Mouse (Mus musculus) neural tube, embryonic 12.5 days (tissue): ENCODE results near the gene Tmem52b. TPM values are rescaled to one million over a fixed set of nuclear protein-coding genes. Genes with fewer than 3 reads are reported as not detected.

Experiments
- ATAC-seq: fragments of 200-750 bp; cut with Nextera tagmentation; 2 replicates; pipeline ENCODE4 v1.8.0; 2017; ENCODE audit warnings: low read depth, mild to moderate bottlenecking, moderate TSS enrichment, moderate library complexity; ENCODE audit not compliant: low FRiP score
- H3K27ac ChIP-seq: fragments of 300-500 bp; sonication (generic); 2 replicates; pipeline ENCODE4 v1.5.1; 2016
- H3K27me3 ChIP-seq: fragments of 300-500 bp; sonication (generic); replicated peaks from 2 replicates; pipeline ENCODE4 v1.6.1; 2016; ENCODE audit warnings: mild to moderate bottlenecking
- H3K36me3 ChIP-seq: fragments of 300-500 bp; sonication (generic); 2 replicates; pipeline ENCODE4 v1.6.1; 2016; ENCODE audit warnings: mild to moderate bottlenecking
- H3K4me1 ChIP-seq: fragments of 300-500 bp; sonication (generic); 2 replicates; pipeline ENCODE4 v1.6.1; 2016
- H3K4me2 ChIP-seq: fragments of 300-500 bp; sonication (generic); replicated peaks from 2 replicates; pipeline ENCODE4 v1.6.1; 2016; ENCODE audit warnings: mild to moderate bottlenecking
- H3K4me3 ChIP-seq: fragments of 300-500 bp; sonication (generic); 2 replicates; pipeline ENCODE4 v1.5.1; 2016
- H3K9ac ChIP-seq: fragments of 300-500 bp; sonication (generic); 2 replicates; pipeline ENCODE4 v1.6.1; 2016; ENCODE audit warnings: mild to moderate bottlenecking
- H3K9me3 ChIP-seq: fragments of 300-500 bp; sonication (generic); 2 replicates; pipeline ENCODE4 v1.6.1; 2016; ENCODE audit warnings: mild to moderate bottlenecking
- WGBS: fragments of 180-500 bp; shearing (Covaris S2); methylation state at CpG from one replicate; pipeline ENCODE4 v1.1.7; 2016; 5-methylcytosine and 5-hydroxymethylcytosine counted together
- polyA plus RNA-seq: library from polyadenylated mRNA; unstranded; fragments of >200 nt; fragmentation: Nextera tagmentation; extraction: Ambion mirVana; gene quantifications from 2 replicates; pipeline ENCODE4 v1.2.1, GENCODE M21; 2016

Gene Tmem52b
- polyA plus RNA-seq, 1 experiment from 2014 or later: not detected

DNA sequence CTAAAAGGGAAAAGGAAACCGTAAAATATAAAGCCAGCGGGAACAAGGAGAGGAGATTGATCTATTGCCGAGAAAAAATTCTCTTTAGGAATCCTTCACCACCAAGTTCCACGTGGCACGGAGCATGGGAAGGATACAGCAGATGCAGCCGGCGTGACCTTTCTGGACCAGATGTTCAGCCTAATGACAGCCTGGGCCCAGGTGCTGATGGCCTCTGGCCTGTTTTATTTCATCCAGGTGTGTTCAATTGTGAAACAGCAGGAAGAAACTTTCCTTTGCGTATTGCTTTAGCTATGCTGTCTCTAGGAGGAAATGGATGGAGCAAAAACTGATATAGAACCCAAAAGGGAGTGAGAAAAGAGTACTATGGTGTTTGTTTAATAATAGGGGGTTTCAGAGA is 513 bp downstream of the Tmem52b start:
- H3K36me3 ChIP-seq: no peaks in the 10 kb centered on the region
- no peak overlapping the region for H3K27ac ChIP-seq
- ATAC-seq: no peak
- H3K4me2 ChIP-seq: no peak overlapping the region
- no peak overlapping the region for H3K4me3 ChIP-seq
- H3K4me1 ChIP-seq: no peaks in the 10 kb centered on the region
- no peak overlapping the region for H3K9ac ChIP-seq
- H3K27me3 ChIP-seq: no peaks in the 10 kb centered on the region
- no peaks in the 10 kb centered on the region for H3K9me3 ChIP-seq
- WGBS: 75% methylated on average over 8 of the region's 8 CpGs

DNA sequence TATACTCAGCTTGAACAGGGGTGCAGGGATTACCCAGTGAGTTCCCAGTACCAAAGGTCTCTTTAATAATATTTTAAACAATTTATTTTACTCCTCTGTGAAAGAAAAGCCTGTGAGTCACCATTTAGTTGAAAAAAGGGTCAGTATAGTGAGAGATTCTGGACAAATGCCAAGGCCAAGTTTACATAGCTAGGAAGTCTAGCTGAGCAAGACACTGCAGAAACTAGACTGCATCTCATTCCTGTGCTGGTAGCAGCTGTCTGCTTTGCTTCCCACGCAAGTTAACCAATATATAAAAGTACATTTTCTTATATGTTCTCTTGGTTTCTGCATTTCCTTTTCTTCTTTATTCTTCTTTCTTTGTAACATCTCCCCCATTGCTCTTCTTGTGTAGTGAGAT is 1.1 kb downstream of the Tmem52b start:
- Histone ChIP-seq H3K4me3 (no peak overlapping the region), H3K9ac (no peak overlapping the region), H3K4me2 (no peak overlapping the region), H3K27ac (no peak overlapping the region), H3K9me3 (no peaks in the 10 kb centered on the region), H3K27me3 (no peaks in the 10 kb centered on the region), H3K4me1 (no peaks in the 10 kb centered on the region), H3K36me3 (no peaks in the 10 kb centered on the region)
- no peak for ATAC-seq
- 87% methylated on average over 1 of the region's 1 CpGs for WGBS

DNA sequence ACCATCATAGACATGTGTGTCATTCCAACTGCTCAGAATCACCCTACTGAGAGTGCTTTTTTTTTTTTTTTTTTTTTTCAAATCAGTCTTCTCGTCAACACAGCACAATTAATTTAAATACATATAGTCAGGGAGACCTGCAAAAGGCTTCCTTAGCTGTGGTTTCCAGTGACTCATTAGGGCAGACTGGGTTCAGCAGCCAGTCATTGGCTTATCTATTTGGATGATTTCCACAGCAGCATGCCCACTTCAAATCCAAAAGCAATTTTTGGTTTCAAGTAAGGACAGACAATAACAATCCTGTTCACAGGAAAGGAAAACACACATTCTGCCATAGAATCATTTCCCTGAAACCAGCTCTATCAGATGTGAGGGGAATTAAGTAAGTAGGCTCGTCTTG is 2.0 kb downstream of the Tmem52b start:
- WGBS: 76% methylated on average over 2 of the region's 2 CpGs
- H3K9me3 ChIP-seq: no peaks in the 10 kb centered on the region
- no peak overlapping the region for H3K4me3 ChIP-seq
- no peaks in the 10 kb centered on the region for H3K27me3 ChIP-seq
- H3K36me3 ChIP-seq: no peaks in the 10 kb centered on the region
- H3K27ac ChIP-seq: no peak overlapping the region
- H3K9ac ChIP-seq: no peak overlapping the region
- H3K4me2 ChIP-seq: no peak overlapping the region
- no peaks in the 10 kb centered on the region for H3K4me1 ChIP-seq
- no peak for ATAC-seq

DNA sequence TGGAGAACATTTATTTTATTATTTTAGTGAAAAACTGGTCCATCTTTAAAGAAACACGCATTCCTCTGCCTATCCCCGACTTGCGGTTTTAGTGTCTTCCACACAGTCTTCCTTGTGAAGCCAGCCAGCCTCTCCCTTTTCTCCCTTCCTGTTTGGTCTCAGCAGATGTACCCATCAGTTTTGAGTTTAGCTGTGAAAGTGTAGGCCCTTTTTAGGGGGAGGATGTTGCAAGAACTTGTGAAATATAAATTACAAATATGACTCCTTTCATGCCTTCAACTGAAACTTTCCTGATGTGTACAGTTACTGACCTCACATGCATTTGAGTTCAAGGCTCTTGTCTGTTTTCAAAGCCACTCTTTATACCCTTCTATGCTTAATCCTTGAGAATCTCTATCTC is 2.7 kb downstream of the Tmem52b start:
- 95% methylated on average over 3 of the region's 3 CpGs for WGBS
- H3K4me1 ChIP-seq: no peaks in the 10 kb centered on the region
- H3K27ac ChIP-seq: no peak overlapping the region
- no peak overlapping the region for H3K9ac ChIP-seq
- no peak overlapping the region for H3K4me2 ChIP-seq
- no peak for ATAC-seq
- no peaks in the 10 kb centered on the region for H3K36me3 ChIP-seq
- no peaks in the 10 kb centered on the region for H3K9me3 ChIP-seq
- H3K27me3 ChIP-seq: no peaks in the 10 kb centered on the region
- no peak overlapping the region for H3K4me3 ChIP-seq

DNA sequence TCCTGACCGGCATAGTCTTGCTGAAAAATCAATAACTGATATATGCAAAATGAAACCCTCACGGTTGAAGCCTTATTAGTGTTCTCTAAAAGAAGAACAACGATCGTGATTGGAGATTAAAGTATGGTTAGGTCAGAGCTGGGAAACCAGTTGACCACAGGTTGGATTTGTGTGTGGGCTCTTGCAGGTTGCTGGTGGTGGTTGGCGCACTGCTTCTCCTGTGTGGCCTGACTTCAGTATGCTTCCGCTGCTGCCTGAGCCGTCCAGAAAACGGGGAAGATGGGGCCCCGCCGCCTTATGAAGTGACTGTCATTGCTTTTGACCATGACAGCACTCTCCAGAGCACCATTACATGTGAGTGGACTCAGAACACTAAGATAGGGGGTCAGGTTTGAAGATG is 4.0 kb downstream of the Tmem52b start:
- Histone ChIP-seq H3K9me3 (no peaks in the 10 kb centered on the region), H3K4me3 (no peak overlapping the region), H3K4me2 (no peak overlapping the region), H3K27me3 (no peaks in the 10 kb centered on the region), H3K36me3 (no peaks in the 10 kb centered on the region), H3K9ac (no peak overlapping the region), H3K4me1 (no peaks in the 10 kb centered on the region), H3K27ac (no peak overlapping the region)
- 90% methylated on average over 10 of the region's 10 CpGs for WGBS
- ATAC-seq: no peak

DNA sequence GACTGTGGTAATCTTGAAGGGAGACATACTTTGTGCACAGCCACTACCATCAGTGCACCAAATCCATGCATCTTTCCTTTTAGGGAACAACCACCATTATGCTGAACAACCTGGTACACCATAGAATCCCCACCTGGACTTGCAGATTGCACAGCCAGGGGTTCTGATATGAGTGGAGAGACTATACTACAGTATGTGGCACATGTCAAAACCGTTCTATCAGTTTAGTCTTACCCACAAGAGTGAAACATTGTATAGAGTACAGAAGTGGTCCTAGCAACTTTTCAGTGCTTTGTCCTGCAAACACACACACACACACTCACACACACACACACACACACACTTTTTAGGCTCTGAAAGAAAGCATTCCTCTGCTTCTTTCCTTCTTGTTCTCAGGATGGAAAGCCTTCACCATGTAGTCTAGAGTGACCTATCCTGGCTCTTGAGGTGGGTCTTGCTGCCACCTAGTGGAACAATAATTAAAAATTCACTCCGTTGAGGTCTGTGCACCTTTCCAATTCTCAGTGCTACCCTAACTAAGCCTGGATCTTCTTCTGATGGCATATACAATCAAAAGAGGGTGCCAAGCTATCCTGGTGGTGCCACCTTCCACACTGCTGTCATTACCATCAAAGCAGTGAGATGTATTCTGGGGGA is 5.5 kb downstream of the Tmem52b start:
- no peaks in the 10 kb centered on the region for H3K9me3 ChIP-seq
- 49% methylated on average over 2 of the region's 2 CpGs for WGBS
- H3K27me3 ChIP-seq: no peaks in the 10 kb centered on the region
- H3K4me2 ChIP-seq: no peak overlapping the region
- ATAC-seq: peak; percentile 77
- no peaks in the 10 kb centered on the region for H3K4me1 ChIP-seq
- no peak overlapping the region for H3K27ac ChIP-seq
- no peaks in the 10 kb centered on the region for H3K36me3 ChIP-seq
- H3K4me3 ChIP-seq: no peak overlapping the region
- no peak overlapping the region for H3K9ac ChIP-seq

DNA sequence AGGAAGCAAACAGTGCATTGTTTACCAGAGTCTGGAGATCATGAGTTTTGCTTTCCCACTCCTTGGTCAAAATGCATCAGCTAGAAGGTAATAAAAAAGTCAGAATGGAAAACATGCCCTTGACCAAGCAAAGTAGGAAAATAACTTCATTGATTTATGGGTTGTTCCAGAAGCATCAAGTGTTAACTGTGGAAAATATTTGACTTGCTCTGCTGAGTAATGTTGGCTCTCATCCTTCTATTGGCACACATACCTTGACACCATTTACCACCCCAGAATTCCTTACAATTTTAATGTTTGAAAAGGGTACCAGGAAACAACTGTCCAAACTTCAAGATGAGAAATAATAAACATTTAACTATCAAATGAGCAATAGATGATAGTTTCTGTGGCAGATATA is 13.7 kb downstream of the Tmem52b start:
- no peak for ATAC-seq
- Histone ChIP-seq H3K4me2 (no peak overlapping the region), H3K9me3 (no peaks in the 10 kb centered on the region), H3K27ac (no peak overlapping the region), H3K4me1 (no peaks in the 10 kb centered on the region), H3K27me3 (no peaks in the 10 kb centered on the region), H3K9ac (no peak overlapping the region), H3K36me3 (no peaks in the 10 kb centered on the region), H3K4me3 (no peak overlapping the region)

DNA sequence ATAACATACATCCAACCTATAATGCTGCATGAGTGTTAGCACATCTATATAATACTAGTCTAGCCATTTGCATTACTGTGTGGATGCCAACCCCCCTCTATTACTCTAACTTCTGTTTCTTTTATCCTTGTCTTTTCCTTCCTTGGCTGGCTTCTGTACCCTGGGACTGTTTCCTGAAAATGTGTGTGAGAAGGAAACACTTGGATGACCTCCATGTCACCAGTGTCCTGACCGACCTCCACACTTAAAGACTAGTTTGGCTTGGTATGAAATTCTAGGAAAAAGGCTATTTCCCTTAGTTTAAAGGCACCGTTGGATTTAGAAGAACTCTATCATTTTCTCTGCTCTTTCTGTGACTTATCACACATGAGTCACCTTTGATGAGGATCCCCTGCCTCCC is 15.1 kb downstream of the Tmem52b start:
- WGBS: 84% methylated on average over 2 of the region's 2 CpGs
- Histone ChIP-seq H3K4me1 (no peaks in the 10 kb centered on the region), H3K9ac (no peak overlapping the region), H3K27me3 (no peaks in the 10 kb centered on the region), H3K4me3 (no peak overlapping the region), H3K27ac (no peak overlapping the region), H3K36me3 (no peaks in the 10 kb centered on the region), H3K4me2 (no peak overlapping the region), H3K9me3 (no peaks in the 10 kb centered on the region)
- ATAC-seq: no peak

DNA sequence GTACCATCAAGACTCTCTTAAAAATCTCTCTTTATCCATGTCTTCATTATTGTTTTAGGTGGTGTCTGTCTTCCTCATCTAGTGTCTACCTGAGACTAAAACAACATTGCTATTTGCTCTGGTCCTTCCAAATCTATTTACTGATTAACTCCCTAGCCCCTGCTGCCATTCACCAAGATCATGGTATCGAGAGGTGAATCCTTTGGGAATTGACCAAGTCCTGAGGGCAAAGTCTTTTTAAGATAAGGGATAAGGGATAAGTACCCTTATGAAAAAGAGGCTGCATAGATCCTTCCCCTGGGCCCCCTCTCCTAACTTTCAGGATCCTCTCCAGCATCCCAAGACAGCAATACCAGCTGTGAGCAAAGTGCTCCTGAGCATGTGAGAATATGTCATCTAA is 17.2 kb downstream of the Tmem52b start:
- Histone ChIP-seq H3K4me2 (no peak overlapping the region), H3K36me3 (no peaks in the 10 kb centered on the region), H3K9me3 (no peaks in the 10 kb centered on the region), H3K27ac (no peak overlapping the region), H3K4me1 (peaks cover under 1% of the 10 kb centered on the region; the same call in 1 of the 2 replicates), H3K4me3 (no peak overlapping the region), H3K27me3 (no peaks in the 10 kb centered on the region), H3K9ac (no peak overlapping the region)
- 85% methylated on average over 1 of the region's 1 CpGs for WGBS
- no peak for ATAC-seq

DNA sequence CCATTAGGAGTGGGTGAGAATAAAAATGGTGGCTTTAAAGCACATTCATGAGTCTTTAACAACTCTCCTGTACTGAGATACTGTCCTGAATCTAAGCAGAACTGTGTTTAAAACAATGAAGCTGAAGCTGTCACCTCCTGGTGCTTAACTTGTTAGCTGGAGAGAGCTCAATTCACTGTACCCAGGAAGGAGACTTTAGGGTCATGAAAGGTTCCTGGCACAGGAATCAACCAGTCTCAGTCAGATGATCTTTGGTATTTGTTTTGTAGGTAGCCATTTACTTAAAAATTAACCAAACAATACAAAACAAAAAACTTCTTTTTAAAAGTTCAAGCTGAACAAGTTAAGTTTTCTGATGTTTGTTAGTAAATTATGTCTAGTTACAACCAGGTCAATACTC is 17.9 kb downstream of the Tmem52b start:
- ATAC-seq: no peak
- H3K4me3 ChIP-seq: no peak overlapping the region
- no peaks in the 10 kb centered on the region for H3K9me3 ChIP-seq
- H3K4me1 ChIP-seq: peaks cover 8% of the 10 kb centered on the region
- H3K27me3 ChIP-seq: no peaks in the 10 kb centered on the region
- H3K27ac ChIP-seq: no peak overlapping the region
- H3K4me2 ChIP-seq: no peak overlapping the region
- no peaks in the 10 kb centered on the region for H3K36me3 ChIP-seq
- H3K9ac ChIP-seq: no peak overlapping the region

DNA sequence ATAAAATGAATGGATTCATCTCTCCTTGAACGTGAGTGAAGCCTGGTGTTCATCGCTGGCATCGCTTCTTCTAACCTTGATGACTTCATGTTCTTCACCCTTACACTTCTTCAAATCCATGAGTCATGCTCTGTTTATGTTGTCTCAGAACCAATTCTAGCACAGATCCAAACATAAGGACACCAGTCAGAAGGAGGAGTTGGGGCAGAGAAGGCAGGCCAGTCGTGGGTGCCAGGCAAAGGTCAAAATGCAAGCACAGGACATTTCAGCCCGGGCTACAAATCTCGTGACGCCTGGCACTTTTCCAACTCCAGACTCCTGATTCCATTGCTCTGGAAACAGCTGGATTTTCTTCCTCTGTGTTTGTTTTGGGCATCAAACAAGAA is 20.2 kb downstream of the Tmem52b start:
- H3K9ac ChIP-seq: peak overlapping the region; percentile 76; the same call in 1 of the 2 replicates
- H3K4me1 ChIP-seq: peaks cover 15% of the 10 kb centered on the region
- peak overlapping the region; percentile 68 for H3K4me2 ChIP-seq
- H3K27me3 ChIP-seq: no peaks in the 10 kb centered on the region
- 38% methylated on average over 7 of the region's 7 CpGs for WGBS
- H3K9me3 ChIP-seq: no peaks in the 10 kb centered on the region
- peak overlapping the region; percentile 64; the same call in 1 of the 2 replicates for H3K4me3 ChIP-seq
- no peaks in the 10 kb centered on the region for H3K36me3 ChIP-seq
- peak; percentile 42 for ATAC-seq
- H3K27ac ChIP-seq: no peak overlapping the region

DNA sequence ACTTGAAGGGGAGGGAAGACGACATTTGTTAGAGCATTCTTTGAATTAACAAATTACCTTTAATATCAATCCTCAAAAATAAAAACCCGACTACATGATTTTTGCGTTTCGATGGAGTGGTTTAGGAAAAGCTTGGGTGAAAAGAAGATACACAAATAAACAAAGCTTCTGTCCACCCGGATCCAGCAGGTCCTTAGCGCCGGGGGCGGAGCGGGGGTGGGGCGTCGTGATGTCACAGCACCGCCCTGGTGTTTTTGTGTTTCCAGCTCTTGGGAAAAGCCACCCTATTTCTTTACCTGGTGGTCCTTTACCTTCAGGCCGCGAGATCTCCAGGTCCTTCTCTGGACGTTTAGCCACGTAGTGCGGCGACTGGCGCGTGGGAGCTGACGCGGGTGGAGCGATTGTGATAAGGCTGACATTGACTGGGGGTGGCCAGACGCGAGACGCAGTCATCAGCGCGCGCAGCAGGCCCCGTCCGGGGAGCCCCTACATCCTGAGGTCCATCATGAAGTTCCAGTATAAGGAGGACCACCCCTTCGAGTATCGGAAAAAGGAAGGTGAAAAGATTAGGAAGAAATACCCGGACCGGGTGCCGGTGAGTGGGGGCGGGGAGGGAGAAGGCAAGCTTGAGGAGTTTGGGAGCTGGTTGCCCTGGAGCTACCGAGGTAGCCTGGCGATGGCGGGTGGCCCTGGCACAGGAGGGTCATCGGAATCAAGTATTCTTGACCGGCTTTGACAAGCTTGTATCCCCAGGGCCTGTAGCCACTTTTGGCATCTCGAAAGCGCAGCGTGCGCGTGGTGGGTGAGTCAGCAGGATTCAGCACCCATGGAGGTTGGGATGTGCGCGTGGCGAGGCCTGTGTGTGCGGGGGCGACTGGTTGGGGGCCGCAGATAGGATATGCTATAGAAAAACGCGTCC is 20.8 kb downstream of the Tmem52b start, which contains the start of gene Gabarapl1:
Gene Gabarapl1 (plus strand): TSS at position 219 of the 919 bp plus-strand sequence.
- under 1% methylated on average over 55 of the region's 55 CpGs for WGBS
- peak; percentile 87 for ATAC-seq

More for the DNA sequence above, 20.8 kb downstream of the Tmem52b start, which contains the start of gene Gabarapl1:
- peaks cover 3% of the 10 kb centered on the region for H3K36me3 ChIP-seq
- peak within 1 kb of the TSS; percentile 68 for H3K4me2 ChIP-seq
- H3K4me3 ChIP-seq: peak within 1 kb of the TSS; percentile 64
- H3K27ac ChIP-seq: 0 out of 2 replicates have a peak within 1 kb of the TSS, but pooled peaks have one; percentile 10
- H3K27me3 ChIP-seq: no peaks in the 10 kb centered on the region
- H3K9ac ChIP-seq: peak within 1 kb of the TSS; percentile 76
- H3K4me1 ChIP-seq: peaks cover 15% of the 10 kb centered on the region
- no peaks in the 10 kb centered on the region for H3K9me3 ChIP-seq
